In the genomic region with DNA sequence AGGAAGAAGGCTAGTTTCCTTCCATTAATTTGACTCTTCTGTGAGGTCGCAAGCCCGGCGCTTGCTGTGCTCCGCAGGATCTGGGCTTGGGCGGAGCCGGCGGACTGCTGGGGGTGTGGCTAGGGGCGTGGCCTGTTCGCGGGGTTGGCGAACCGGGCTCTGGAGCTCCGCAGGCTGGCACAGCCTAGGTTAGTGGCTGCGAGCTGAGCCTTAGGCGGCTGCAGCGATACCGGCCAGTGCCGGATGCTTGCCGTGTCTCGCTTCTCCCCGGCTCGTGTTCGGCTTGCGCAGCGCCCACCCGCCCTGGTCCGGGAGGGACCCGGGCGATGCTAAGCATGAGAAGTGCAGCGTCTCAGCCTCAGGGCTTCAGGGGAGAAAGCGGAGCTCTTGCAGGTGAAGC, we compare ENCODE assay signal across 7 mouse cellular contexts. TPM values are rescaled to one million over a fixed set of nuclear protein-coding genes. Genes with fewer than 3 reads are reported as not detected.
DNase-seq lines count a peak whose midpoint lies in the region; ATAC-seq and TF ChIP-seq lines count a peak whose summit lies in the region.

Gene Gpc5 (plus strand): TSS at position 135 of the 400 bp plus-strand sequence.

- H3K4me1 ChIP-seq in embryonic facial prominence, embryonic 13.5 days = peaks cover 5% of the 10 kb centered on the region; the same call in 1 of the 2 replicates
- no peaks in the 10 kb centered on the region for H3K4me1 ChIP-seq in heart, adult 2 months (ENCODE audit: control insufficient read depth, insufficient read depth, low read length)
- H3K4me1 ChIP-seq in limb, embryonic 12.5 days (replicated peaks) = peaks cover 4% of the 10 kb centered on the region; the same call in 1 of the 2 replicates
- 0 out of 2 replicates have a peak, but pooled peaks cover 5% of the 10 kb centered on the region for H3K4me1 ChIP-seq in midbrain, embryonic 14.5 days (ENCODE audit: control insufficient read depth, insufficient read depth, low read length)

- no peaks in the 10 kb centered on the region for H3K36me3 ChIP-seq in embryonic facial prominence, embryonic 13.5 days
- peaks cover 3% of the 10 kb centered on the region; the same call in 1 of the 2 replicates for H3K36me3 ChIP-seq in heart, adult 2 months (ENCODE audit: control insufficient read depth, insufficient read depth, low read length)
- no peaks in the 10 kb centered on the region for H3K36me3 ChIP-seq in limb, embryonic 12.5 days
- no peaks in the 10 kb centered on the region for H3K36me3 ChIP-seq in midbrain, embryonic 14.5 days (ENCODE audit: control insufficient read depth, insufficient read depth, low read length)

- H3K9ac ChIP-seq in embryonic facial prominence, embryonic 13.5 days = peak within 1 kb of the TSS; percentile 67
- H3K9ac ChIP-seq in heart, adult 2 months (ENCODE audit: low read depth, low read length) = peak within 1 kb of the TSS; percentile 8; the same call in 1 of the 2 replicates
- peak within 1 kb of the TSS; percentile 60 for H3K9ac ChIP-seq in limb, embryonic 12.5 days (replicated peaks)
- H3K9ac ChIP-seq in midbrain, embryonic 14.5 days (replicated peaks; ENCODE audit: low read length) = peak within 1 kb of the TSS; percentile 59

- no peak within 1 kb of the TSS for H3K27ac ChIP-seq in embryonic facial prominence, embryonic 13.5 days
- H3K27ac ChIP-seq in heart, adult 2 months = no peak within 1 kb of the TSS
- no peak within 1 kb of the TSS for H3K27ac ChIP-seq in limb, embryonic 12.5 days
- H3K27ac ChIP-seq in midbrain, embryonic 14.5 days (replicated peaks; ENCODE audit: low read depth, low read length) = no peak within 1 kb of the TSS

- no peaks in the 10 kb centered on the region for H3K9me3 ChIP-seq in embryonic facial prominence, embryonic 13.5 days
- no peaks in the 10 kb centered on the region for H3K9me3 ChIP-seq in limb, embryonic 12.5 days
- no peaks in the 10 kb centered on the region for H3K9me3 ChIP-seq in midbrain, embryonic 14.5 days (ENCODE audit: control insufficient read depth, low read length)

- TF ChIP-seq POLR2A in heart, adult 2 months (IDR thresholded peaks at IDR 0.05; ENCODE audit: insufficient read depth, low read depth, low read length) = no peak

- WGBS in embryonic facial prominence, embryonic 13.5 days = under 1% methylated on average over 31 of the region's 31 CpGs
- under 1% methylated on average over 31 of the region's 31 CpGs for WGBS in heart, adult 2 months
- under 1% methylated on average over 31 of the region's 31 CpGs for WGBS in limb, embryonic 12.5 days
- under 1% methylated on average over 31 of the region's 31 CpGs for WGBS in midbrain, embryonic 14.5 days

- intact Hi-C loops in heart, adult 2 months (cut with DNase I) = no loop called here

- TF ChIP-seq CTCF in heart, adult 2 months (IDR thresholded peaks at IDR 0.05) = no peak

- TF ChIP-seq EP300 in heart, adult 2 months (IDR thresholded peaks at IDR 0.05; ENCODE audit: insufficient read depth, low read depth, low read length) = no peak

- peak; percentile 95 to 97 for DNase-seq in adrenal gland, postnatal 36 days
- peak; percentile 86 to 87 for DNase-seq in heart, adult 2 months
- DNase-seq in kidney, adult 8-10 months = peak; percentile 87 to 93
- peak; percentile 92 for DNase-seq in midbrain, embryonic 14.5 days
- peak; percentile 65 for DNase-seq in spleen, adult 12 weeks (ENCODE audit: low spot score)

- peak within 1 kb of the TSS; percentile 98 for H3K4me2 ChIP-seq in embryonic facial prominence, embryonic 13.5 days
- peak within 1 kb of the TSS; percentile 95 for H3K4me2 ChIP-seq in limb, embryonic 12.5 days
- peak within 1 kb of the TSS; percentile 95 for H3K4me2 ChIP-seq in midbrain, embryonic 14.5 days (ENCODE audit: low read length)

- H3K27me3 ChIP-seq in embryonic facial prominence, embryonic 13.5 days = peaks cover 44% of the 10 kb centered on the region
- H3K27me3 ChIP-seq in heart, adult 2 months (ENCODE audit: control insufficient read depth, insufficient read depth, low read length) = peaks cover 6% of the 10 kb centered on the region
- H3K27me3 ChIP-seq in limb, embryonic 12.5 days = peaks cover 28% of the 10 kb centered on the region
- peaks cover 44% of the 10 kb centered on the region for H3K27me3 ChIP-seq in midbrain, embryonic 14.5 days (ENCODE audit: control insufficient read depth, insufficient read depth, low read length)

- H3K4me3 ChIP-seq in embryonic facial prominence, embryonic 13.5 days = peak within 1 kb of the TSS; percentile 65
- H3K4me3 ChIP-seq in heart, adult 2 months = peak within 1 kb of the TSS; percentile 46
- peak within 1 kb of the TSS; percentile 67 for H3K4me3 ChIP-seq in limb, embryonic 12.5 days (replicated peaks)
- H3K4me3 ChIP-seq in midbrain, embryonic 14.5 days (replicated peaks; ENCODE audit: low read depth, low read length) = peak within 1 kb of the TSS; percentile 63

- no peaks in the 10 kb centered on the region for H3K79me2 ChIP-seq in heart, adult 2 months (replicated peaks; ENCODE audit: control insufficient read depth, insufficient read depth, low read length)

- ATAC-seq in embryonic facial prominence, embryonic 13.5 days (ENCODE audit: insufficient number of reproducible peaks, insufficient read depth, low FRiP score, low TSS enrichment, low read depth) = peak; percentile 94
- ATAC-seq in limb, embryonic 12.5 days (ENCODE audit: insufficient number of reproducible peaks, insufficient read depth, low FRiP score, low TSS enrichment, low read depth) = peak; percentile 97
- peak; percentile 99 for ATAC-seq in midbrain, embryonic 14.5 days (ENCODE audit: low FRiP score, low TSS enrichment)

RNA-seq across cellular contexts. Expression of gene Gpc5, which starts in this region (rescaled TPM):
- 1 to 10 TPM in 1 of 2 experiments, not detected in 1; 3.4 TPM for total RNA-seq in adrenal gland, postnatal 36 days (2021)
- 1.2 and 1.5 TPM in 2 replicates for polyA plus RNA-seq in embryonic facial prominence, embryonic 13.5 days (2015; fragmentation: Nextera tagmentation; extraction: Ambion mirVana)
- total RNA-seq in heart, adult 2 months (2021) = not detected
- polyA plus RNA-seq in heart, adult 2 months (2012; rRNA removed) = not detected in 2 replicates
- 1.2 TPM in 2 replicates for polyA plus RNA-seq in limb, embryonic 12.5 days (2016; fragmentation: Nextera tagmentation; extraction: Ambion mirVana)
- 5.4 and 5.5 TPM in 2 replicates for polyA plus RNA-seq in midbrain, embryonic 14.5 days (2014; fragmentation: Nextera tagmentation; extraction: Ambion mirVana)

Comparison
In these comparisons a context has a peak if more than half of its experiments do, and no peak if none do; other contexts are left out.
1. Peak in DNase-seq, H3K4me3 ChIP-seq and H3K9ac ChIP-seq in heart, adult 2 months; RNA of the gene not detected or under 1 TPM.
2. H3K9ac ChIP-seq: peak in every context shown above with its lines; median percentile 67 in embryonic facial prominence, embryonic 13.5 days; 60 in limb, embryonic 12.5 days; 59 in midbrain, embryonic 14.5 days; 8 in heart, adult 2 months.